Mouse (Mus musculus): Measurements from ENCODE around the gene Fam219a.

DNA sequence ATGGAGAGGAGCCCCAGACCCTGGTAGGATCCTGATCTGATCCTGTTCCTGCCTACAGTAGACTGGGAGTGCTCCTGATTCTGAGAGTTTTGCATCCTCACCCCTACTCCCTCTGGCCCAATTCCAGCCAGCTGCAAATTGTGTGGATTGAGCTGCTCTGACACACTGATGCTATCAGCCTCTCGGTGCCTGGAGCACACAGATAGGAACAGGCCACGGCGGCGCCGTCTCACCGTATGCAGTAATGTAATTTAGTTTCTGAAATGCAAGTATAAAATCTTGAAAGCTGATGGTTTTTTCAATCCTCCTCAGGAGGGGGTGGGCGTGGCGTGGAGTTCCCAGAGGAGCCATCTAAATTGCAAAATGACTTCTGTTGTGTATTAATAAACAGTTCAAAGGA is 27.2 kb downstream of the Fam219a start:
- TF ChIP-seq POLR2A (IDR thresholded peaks at IDR 0.05; ENCODE audit: insufficient read depth, low read depth, low read length) (no peak), CTCF (IDR thresholded peaks at IDR 0.05) (no peak)
